Mouse (Mus musculus) large intestine, adult 2 months (tissue): ENCODE data around the gene Irak1. TPM values are rescaled to one million over a fixed set of nuclear protein-coding genes. Genes with fewer than 3 reads are reported as not detected.
A peak's percentile ranks its signal among the peaks of the same experiment; 100 is the strongest.

ENCODE experiments used
- DNase-seq: peaks from one replicate; pipeline ENCODE4 v3.0.0-alpha.2; 2012; ENCODE audit warnings: low read depth, low spot score
- WGBS: fragments of 180-500 bp; shearing (Covaris S2); methylation state at CpG from one replicate; pipeline ENCODE4 v1.1.7; 2018; 5-methylcytosine and 5-hydroxymethylcytosine counted together
- polyA plus RNA-seq: library from polyadenylated mRNA; depleted of rRNA; stranded (reverse); fragments of >200 nt; gene quantifications from 2 replicates; pipeline ENCODE4 v1.2.3, GENCODE M21; 2012; rRNA removed

Irak1 gene
- polyA plus RNA-seq = 56.3 and 90.4 TPM in 2 replicates

GRCm38 (mm10) chrX:74023188-74024049 lies at the start of gene Irak1:
Gene Irak1, minus strand, starts transcription at chrX:74023918.
- DNase-seq = peak; percentile 31

GRCm38 (mm10) chrX:74070794-74071193 lies 47.1 kb upstream of the Irak1 start:
- no peak for DNase-seq

More at GRCm38 (mm10) chrX:74023188-74024049, at the start of gene Irak1:
- WGBS = 20% methylated on average over 71 of the region's 72 CpGs

GRCm38 (mm10) chrX:74067891-74068290 lies 44.2 kb upstream of the Irak1 start:
- DNase-seq = no peak
- WGBS = 71% methylated on average over 9 of the region's 9 CpGs

- 18% methylated on average over 1 of the region's 1 CpGs for WGBS
- DNase-seq = no peak
These were observed 21.4 kb upstream of the Irak1 start for GRCm38 (mm10) chrX:74045107-74045506.

- 70% methylated on average over 5 of the region's 5 CpGs for WGBS
- no peak for DNase-seq
These were observed 14.1 kb upstream of the Irak1 start for GRCm38 (mm10) chrX:74037702-74038375.

- WGBS = 35% methylated on average over 1 of the region's 1 CpGs
- DNase-seq = no peak
These were observed 6.3 kb upstream of the Irak1 start for GRCm38 (mm10) chrX:74030000-74030399.

GRCm38 (mm10) chrX:74022795-74023187 lies 927 bp downstream of the Irak1 start:
- 20% methylated on average over 6 of the region's 6 CpGs for WGBS
- DNase-seq = no peak

- WGBS = 100% methylated on average over 1 of the region's 1 CpGs
- no peak for DNase-seq
These were observed 9.1 kb downstream of the Irak1 start for GRCm38 (mm10) chrX:74014597-74014996.

GRCm38 (mm10) chrX:74008063-74008462 lies 15.7 kb downstream of the Irak1 start:
- 33% methylated on average over 8 of the region's 8 CpGs for whole genome bisulfite sequencing
- DNase-seq = no peak

GRCm38 (mm10) chrX:74006401-74006800 lies 17.3 kb downstream of the Irak1 start:
- WGBS = 92% methylated on average over 21 of the region's 21 CpGs
- DNase-seq = no peak

GRCm38 (mm10) chrX:74003644-74004043 lies 20.1 kb downstream of the Irak1 start:
- 59% methylated on average over 2 of the region's 2 CpGs for WGBS
- no peak for DNase-seq

- no peak for DNase-seq
- 61% methylated on average over 3 of the region's 3 CpGs for WGBS
These were observed 22.7 kb downstream of the Irak1 start for GRCm38 (mm10) chrX:74001024-74001423.

GRCm38 (mm10) chrX:73998911-73999869 lies 24.5 kb downstream of the Irak1 start:
- DNase-seq = no peak
- WGBS = 37% methylated on average over 8 of the region's 8 CpGs

- DNase-seq = no peak
- WGBS = 60% methylated on average over 1 of the region's 1 CpGs
These were observed 45.9 kb downstream of the Irak1 start for GRCm38 (mm10) chrX:73977783-73978182.

GRCm38 (mm10) chrX:73976283-73976682 lies 47.4 kb downstream of the Irak1 start:
- DNase-seq = no peak
- WGBS = 93% methylated on average over 2 of the region's 2 CpGs

- DNase-seq = no peak
These were observed 50.9 kb downstream of the Irak1 start for GRCm38 (mm10) chrX:73972774-73973173.

GRCm38 (mm10) chrX:73970781-73971180 lies 52.9 kb downstream of the Irak1 start:
- DNase-seq = no peak

More at GRCm38 (mm10) chrX:73972774-73973173, 50.9 kb downstream of the Irak1 start:
- 88% methylated on average over 4 of the region's 4 CpGs for WGBS

- 79% methylated on average over 2 of the region's 2 CpGs for WGBS
These were observed 54.0 kb downstream of the Irak1 start for GRCm38 (mm10) chrX:73969729-73970128.

GRCm38 (mm10) chrX:73969167-73969566 lies 54.6 kb downstream of the Irak1 start:
- no peak for DNase-seq
- WGBS = 100% methylated on average over 1 of the region's 1 CpGs

More at GRCm38 (mm10) chrX:73969729-73970128, 54.0 kb downstream of the Irak1 start:
- DNase-seq = no peak
